Mouse (Mus musculus) lung, adult 2 months (tissue): Measurements from ENCODE around the gene Pou2f1.
A peak's percentile ranks its signal among the peaks of the same experiment; 100 is the strongest.

Experiments used
- CTCF ChIP-seq: fragments of 200-500 bp; IDR thresholded peaks from 2 replicates; pipeline ENCODE4 v1.5.1; 2011; ENCODE audit warnings: mild to moderate bottlenecking, low read length, control low read depth; ENCODE audit not compliant: insufficient read depth
- POLR2A ChIP-seq: fragments of 200-500 bp; IDR thresholded peaks from 2 replicates; pipeline ENCODE4 v1.6.1; 2011; ENCODE audit warnings: low read depth, mild to moderate bottlenecking, control low read depth, low read length, borderline replicate concordance; ENCODE audit errors: extremely low read depth

DNA sequence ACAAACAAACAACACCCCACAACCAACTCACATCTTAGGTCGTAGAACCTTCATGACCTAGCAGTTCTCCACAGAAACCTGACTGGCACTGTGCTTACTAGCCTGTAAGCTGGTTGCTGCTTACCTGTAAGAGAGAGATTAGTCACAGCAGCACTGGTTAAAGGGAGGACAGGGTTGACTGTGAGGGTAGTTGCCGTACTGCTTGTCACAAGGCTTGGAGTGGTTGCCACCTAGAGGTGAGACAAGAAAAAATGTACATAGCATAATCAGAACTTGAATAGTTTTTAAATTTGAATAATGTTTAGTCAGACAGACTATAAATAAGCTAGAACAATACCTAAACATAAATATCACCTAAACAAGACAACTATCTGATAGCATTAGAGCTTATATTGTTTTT lies 110.8 kb downstream of the Pou2f1 start:
- TF ChIP-seq CTCF = peak; percentile 34; the same call in 1 of the 2 replicates
- no peak for TF ChIP-seq POLR2A
